Mouse (Mus musculus) embryonic fibroblast, embryonic 13.5 days (primary cell): ENCODE measurements around the gene Cmtm4.

Experiments used
- CTCF ChIP-seq: IDR thresholded peaks from 2 replicates; pipeline ENCODE4 v1.5.1; 2011; ENCODE audit warnings: mild to moderate bottlenecking, control low read depth, low read length, moderate library complexity, borderline replicate concordance; ENCODE audit not compliant: insufficient read depth
- POLR2A ChIP-seq: IDR thresholded peaks from 2 replicates; pipeline ENCODE4 v1.6.1; 2011; ENCODE audit warnings: low read depth, mild to moderate bottlenecking, control low read depth, low read length, moderate library complexity

DNA sequence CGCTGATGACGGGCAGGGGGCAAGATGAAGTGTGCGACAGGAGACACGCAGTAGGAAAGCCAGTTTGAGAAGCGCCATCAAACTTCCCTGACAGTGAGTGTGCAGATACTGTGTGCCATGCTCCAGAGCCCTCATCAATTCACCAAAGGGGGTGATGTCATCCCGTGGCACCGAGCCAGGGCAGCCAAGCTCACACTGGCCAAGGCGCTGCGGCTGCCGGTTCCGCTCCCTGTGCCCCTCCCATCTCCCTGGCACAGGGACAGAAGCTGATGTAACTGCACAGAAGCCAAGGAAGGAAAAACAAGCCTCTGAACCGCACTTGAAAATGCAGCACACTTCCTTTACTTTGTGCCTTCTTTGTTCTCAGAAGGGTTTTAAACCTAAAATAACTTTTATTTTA is 40.4 kb upstream of the Cmtm4 start:
- no peak for TF ChIP-seq CTCF
- TF ChIP-seq POLR2A, result no peak
